Mouse (Mus musculus) stomach, embryonic 15.5 days (tissue): ENCODE results near the gene Hfe2. TPM values are rescaled to one million over a fixed set of nuclear protein-coding genes. Genes with fewer than 3 reads are reported as not detected.
"Not testable (repeated sequence)": the region's sequence is repeated elsewhere in the genome, so short reads cannot be mapped to it uniquely, and the experiment has no call there.

Experiments used
- ATAC-seq: fragments of 200-750 bp; cut with Nextera tagmentation; 2 replicates; pipeline ENCODE4 v1.8.0; 2017; ENCODE audit warnings: low read depth, moderate number of reproducible peaks, moderate TSS enrichment; ENCODE audit not compliant: insufficient read depth, low FRiP score
- H3K27ac ChIP-seq: fragments of 300-500 bp; sonication (generic); 2 replicates; pipeline ENCODE4 v1.5.1; 2015; ENCODE audit warnings: mild to moderate bottlenecking, inconsistent platforms
- H3K27me3 ChIP-seq: fragments of 300-500 bp; sonication (generic); replicated peaks from 2 replicates; pipeline ENCODE4 v1.6.1; 2015; ENCODE audit warnings: inconsistent platforms
- H3K36me3 ChIP-seq: fragments of 300-500 bp; sonication (generic); 2 replicates; pipeline ENCODE4 v1.6.1; 2015; ENCODE audit warnings: inconsistent platforms
- H3K4me1 ChIP-seq: fragments of 300-500 bp; sonication (generic); 2 replicates; pipeline ENCODE4 v1.6.1; 2015; ENCODE audit warnings: inconsistent platforms
- H3K4me2 ChIP-seq: fragments of 300-500 bp; sonication (generic); 2 replicates; pipeline ENCODE4 v1.6.1; 2015; ENCODE audit warnings: mild to moderate bottlenecking, inconsistent platforms
- H3K4me3 ChIP-seq: fragments of 300-500 bp; sonication (generic); replicated peaks from 2 replicates; pipeline ENCODE4 v1.5.1; 2015; ENCODE audit warnings: inconsistent platforms
- H3K9ac ChIP-seq: fragments of 300-500 bp; sonication (generic); 2 replicates; pipeline ENCODE4 v1.6.1; 2015; ENCODE audit warnings: inconsistent platforms
- H3K9me3 ChIP-seq: fragments of 300-500 bp; sonication (generic); 2 replicates; pipeline ENCODE4 v1.6.1; 2016; ENCODE audit warnings: inconsistent platforms
- WGBS: fragments of 180-500 bp; shearing (Covaris S2); methylation state at CpG from one replicate; pipeline ENCODE4 v1.1.7; 2015; 5-methylcytosine and 5-hydroxymethylcytosine counted together
- polyA plus RNA-seq: library from polyadenylated mRNA; unstranded; fragments of >200 nt; fragmentation: Nextera tagmentation; extraction: Ambion mirVana; gene quantifications from 2 replicates; pipeline ENCODE4 v1.2.1, GENCODE M21; 2015

Gene Hfe2
- polyA plus RNA-seq, 1 experiment from 2014 or later = 0.78 TPM

- Histone ChIP-seq H3K36me3 (no peaks in the 10 kb centered on the region), H3K9ac (no peak overlapping the region), H3K9me3 (no peaks in the 10 kb centered on the region), H3K27me3 (no peaks in the 10 kb centered on the region), H3K4me3 (no peak overlapping the region), H3K27ac (no peak overlapping the region), H3K4me2 (no peak overlapping the region), H3K4me1 (no peaks in the 10 kb centered on the region)
- 90% methylated on average over 9 of the region's 9 CpGs for WGBS
- ATAC-seq = no peak
These were observed 18.4 kb upstream of the Hfe2 start for GRCm38 (mm10) chr3:96506396-96507047.

- H3K4me1 ChIP-seq, H3K27me3 ChIP-seq, H3K9me3 ChIP-seq, H3K4me3 ChIP-seq, H3K9ac ChIP-seq, H3K36me3 ChIP-seq, H3K27ac ChIP-seq, ATAC-seq, H3K4me2 ChIP-seq: not testable (repeated sequence)
- 93% methylated on average over 8 of the region's 9 CpGs for WGBS
These were observed 17.0 kb upstream of the Hfe2 start for GRCm38 (mm10) chr3:96507966-96508365.

DNA sequence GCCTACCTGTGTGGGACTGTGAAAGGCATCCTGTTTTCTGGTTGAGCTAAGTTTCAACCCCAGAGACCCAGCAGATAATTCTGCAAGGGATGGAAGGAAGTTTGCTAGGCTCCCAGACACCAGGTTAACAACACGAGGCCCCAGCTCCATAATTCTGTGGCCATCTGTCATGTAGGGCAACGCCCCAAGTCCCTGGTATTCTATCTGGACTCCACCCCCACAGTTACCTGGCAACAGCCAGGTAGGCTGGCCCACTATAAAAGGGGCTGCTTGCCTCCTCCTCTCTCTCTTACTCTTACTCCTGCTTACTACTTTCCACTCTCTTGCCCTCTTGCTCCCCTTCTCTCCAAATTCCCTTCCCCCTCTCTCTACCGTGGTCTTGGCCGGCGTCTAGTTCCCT lies 4.8 kb upstream of the Hfe2 start:
- Histone ChIP-seq H3K4me2 (no peak overlapping the region), H3K27ac (no peak overlapping the region), H3K4me1 (no peaks in the 10 kb centered on the region), H3K27me3 (no peaks in the 10 kb centered on the region), H3K36me3 (no peaks in the 10 kb centered on the region), H3K9me3 (no peaks in the 10 kb centered on the region), H3K9ac (no peak overlapping the region), H3K4me3 (no peak overlapping the region)
- WGBS = 39% methylated on average over 5 of the region's 5 CpGs
- no peak; the same call in 1 of the 2 replicates for ATAC-seq

GRCm38 (mm10) chr3:96522149-96522548 lies 2.8 kb upstream of the Hfe2 start:
- no peak overlapping the region for H3K9ac ChIP-seq
- no peak for ATAC-seq
- 66% methylated on average over 4 of the region's 4 CpGs for WGBS
- peaks cover 17% of the 10 kb centered on the region for H3K27me3 ChIP-seq
- H3K4me1 ChIP-seq = peaks cover 4% of the 10 kb centered on the region
- no peaks in the 10 kb centered on the region for H3K9me3 ChIP-seq
- H3K4me3 ChIP-seq = no peak overlapping the region
- H3K36me3 ChIP-seq = no peaks in the 10 kb centered on the region
- no peak overlapping the region for H3K27ac ChIP-seq
- no peak overlapping the region for H3K4me2 ChIP-seq

DNA sequence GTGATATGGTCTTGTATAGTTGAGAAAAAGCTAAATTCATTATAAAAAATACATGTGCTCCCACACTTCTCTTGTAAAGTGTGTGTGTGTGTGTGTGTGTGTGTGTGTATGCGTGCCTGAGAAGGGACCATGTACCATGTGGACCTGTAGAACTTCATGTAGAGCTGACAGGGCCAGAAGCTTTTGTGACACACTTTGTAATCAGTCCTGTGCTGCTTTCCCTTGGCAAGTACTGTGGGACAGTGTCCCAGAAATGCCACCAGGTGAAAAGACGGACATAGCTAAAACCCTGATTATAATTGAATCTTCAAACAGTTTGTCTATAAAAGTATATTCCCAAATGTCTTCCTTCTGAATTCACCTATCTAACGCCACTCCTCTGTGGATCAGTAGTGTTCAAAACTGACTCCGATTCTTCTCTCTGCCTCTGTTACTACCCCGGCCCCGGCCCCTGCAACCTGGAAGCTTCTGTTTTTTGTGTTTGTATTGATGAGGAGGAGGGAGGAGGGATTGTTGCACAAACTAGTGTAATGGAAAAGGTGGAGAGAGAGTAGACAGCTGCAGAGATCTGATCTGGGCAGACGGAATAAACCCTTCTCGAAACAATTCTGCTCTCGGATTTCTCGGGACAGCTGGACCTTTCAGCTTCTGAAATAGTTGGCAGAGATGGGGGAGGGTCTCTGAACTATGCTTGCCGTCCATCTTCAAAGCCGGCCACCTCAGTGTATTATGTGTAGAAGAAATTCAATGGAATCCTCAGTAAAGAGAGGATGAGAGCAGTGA lies 753 bp upstream of the Hfe2 start:
- Histone ChIP-seq H3K36me3 (no peaks in the 10 kb centered on the region), H3K9me3 (no peaks in the 10 kb centered on the region), H3K9ac (no peak overlapping the region), H3K4me2 (no peak overlapping the region), H3K27me3 (peaks cover 32% of the 10 kb centered on the region), H3K4me1 (peaks cover 7% of the 10 kb centered on the region), H3K27ac (no peak overlapping the region), H3K4me3 (no peak overlapping the region)
- no peak for ATAC-seq
- 59% methylated on average over 12 of the region's 12 CpGs for WGBS

DNA sequence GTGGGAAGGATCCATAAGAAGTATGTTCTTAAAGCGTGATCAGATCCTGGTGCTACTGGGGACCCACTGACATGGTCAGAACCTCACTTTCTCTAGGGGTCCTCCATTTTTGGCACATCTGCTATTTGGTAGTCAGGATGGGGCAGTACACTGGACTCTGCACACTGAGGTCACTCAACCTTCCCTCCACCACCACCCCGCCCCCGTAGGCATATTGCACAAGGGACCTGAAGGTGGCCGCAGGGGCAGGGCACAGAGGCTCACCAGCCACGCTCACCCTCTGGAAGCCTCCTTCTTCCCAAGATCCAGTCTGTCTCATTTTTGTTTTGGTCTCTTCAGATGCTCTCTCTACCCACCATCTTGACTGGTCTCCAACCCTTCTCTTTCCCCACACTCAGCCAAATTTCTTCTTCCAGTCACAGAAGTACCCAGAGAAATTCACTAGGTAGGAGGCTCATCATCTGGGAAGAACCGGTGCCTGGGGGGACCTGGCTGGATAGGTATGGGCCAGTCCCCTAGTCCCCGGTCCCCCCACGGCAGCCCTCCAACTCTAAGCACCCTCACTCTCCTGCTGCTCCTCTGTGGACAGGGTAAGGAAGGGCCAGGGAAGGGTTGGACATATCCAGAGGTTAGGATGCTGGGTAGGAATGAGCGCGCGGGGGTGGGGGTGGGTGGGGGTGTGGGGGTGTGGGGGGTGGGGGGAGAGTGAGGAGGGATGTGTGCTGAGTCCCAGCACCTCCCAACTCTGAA lies 1.2 kb downstream of the Hfe2 start:
- Histone ChIP-seq H3K27ac (no peak overlapping the region), H3K4me1 (peaks cover 7% of the 10 kb centered on the region), H3K27me3 (peaks cover 32% of the 10 kb centered on the region), H3K36me3 (no peaks in the 10 kb centered on the region), H3K4me2 (no peak overlapping the region), H3K9ac (no peak overlapping the region), H3K4me3 (no peak overlapping the region), H3K9me3 (no peaks in the 10 kb centered on the region)
- WGBS = 67% methylated on average over 11 of the region's 11 CpGs
- 0 out of 2 replicates have a peak, but pooled peaks have one; percentile 47 for ATAC-seq

DNA sequence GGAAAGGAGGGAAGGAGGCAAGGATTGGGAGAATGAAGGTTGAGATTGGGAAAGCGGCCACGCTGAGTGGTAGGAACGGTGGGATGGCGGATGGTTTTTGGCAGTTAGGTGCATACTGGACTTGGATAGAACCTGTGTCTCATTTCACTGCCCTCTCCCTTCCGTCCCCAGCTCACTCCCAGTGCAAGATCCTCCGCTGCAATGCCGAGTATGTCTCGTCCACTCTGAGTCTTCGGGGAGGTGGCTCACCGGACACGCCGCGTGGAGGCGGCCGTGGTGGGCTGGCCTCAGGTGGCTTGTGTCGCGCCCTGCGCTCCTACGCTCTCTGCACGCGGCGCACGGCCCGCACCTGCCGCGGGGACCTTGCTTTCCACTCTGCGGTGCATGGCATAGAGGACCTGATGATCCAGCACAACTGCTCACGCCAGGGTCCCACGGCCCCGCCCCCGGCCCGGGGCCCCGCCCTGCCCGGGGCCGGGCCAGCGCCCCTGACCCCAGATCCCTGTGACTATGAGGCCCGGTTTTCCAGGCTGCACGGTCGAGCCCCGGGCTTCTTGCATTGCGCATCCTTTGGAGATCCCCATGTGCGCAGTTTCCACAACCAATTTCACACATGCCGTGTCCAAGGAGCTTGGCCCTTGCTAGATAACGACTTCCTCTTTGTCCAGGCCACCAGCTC lies 2.0 kb downstream of the Hfe2 start:
- H3K27ac ChIP-seq = no peak overlapping the region
- H3K36me3 ChIP-seq = no peaks in the 10 kb centered on the region
- peaks cover 32% of the 10 kb centered on the region for H3K27me3 ChIP-seq
- peak; percentile 53; the same call in 1 of the 2 replicates for ATAC-seq
- WGBS = 3% methylated on average over 44 of the region's 44 CpGs
- peak overlapping the region; percentile 19; the same call in 1 of the 2 replicates for H3K9ac ChIP-seq
- no peaks in the 10 kb centered on the region for H3K9me3 ChIP-seq
- H3K4me3 ChIP-seq = peak overlapping the region; percentile 40
- H3K4me2 ChIP-seq = peak overlapping the region; percentile 77
- H3K4me1 ChIP-seq = peaks cover 7% of the 10 kb centered on the region

- Histone ChIP-seq H3K9me3 (no peaks in the 10 kb centered on the region), H3K27me3 (peaks cover 32% of the 10 kb centered on the region), H3K27ac (no peak overlapping the region), H3K4me2 (no peak overlapping the region), H3K4me3 (no peak overlapping the region), H3K4me1 (peaks cover 7% of the 10 kb centered on the region), H3K9ac (no peak overlapping the region), H3K36me3 (no peaks in the 10 kb centered on the region)
- 49% methylated on average over 9 of the region's 9 CpGs for WGBS
- no peak for ATAC-seq
These were observed 3.5 kb downstream of the Hfe2 start for GRCm38 (mm10) chr3:96528506-96528905.

DNA sequence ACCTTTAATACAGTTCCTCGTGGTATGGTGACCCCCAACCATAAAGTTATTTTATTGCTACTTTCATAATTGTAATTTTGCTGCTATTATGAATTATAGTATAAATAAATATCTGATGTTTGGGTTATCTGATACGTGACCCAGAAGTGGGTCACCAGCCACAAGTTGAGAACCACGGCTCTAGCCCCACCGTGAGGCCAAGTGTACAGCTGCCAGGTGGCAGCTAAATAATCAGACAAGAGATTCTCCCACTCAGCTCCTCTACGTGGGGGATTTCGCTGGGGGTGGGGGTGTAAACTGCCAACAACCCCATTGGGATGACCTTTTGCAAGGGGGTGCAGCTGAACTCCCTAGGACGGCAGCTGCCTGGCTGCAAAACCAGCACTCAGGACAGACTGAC lies 7.1 kb downstream of the Hfe2 start:
- H3K9ac ChIP-seq = no peak overlapping the region
- no peak overlapping the region for H3K27ac ChIP-seq
- 51% methylated on average over 7 of the region's 7 CpGs for WGBS
- peaks cover 17% of the 10 kb centered on the region for H3K27me3 ChIP-seq
- no peak overlapping the region for H3K4me3 ChIP-seq
- H3K36me3 ChIP-seq = no peaks in the 10 kb centered on the region
- H3K4me2 ChIP-seq = no peak overlapping the region
- no peak for ATAC-seq
- H3K4me1 ChIP-seq = peaks cover 4% of the 10 kb centered on the region
- H3K9me3 ChIP-seq = no peaks in the 10 kb centered on the region

GRCm38 (mm10) chr3:96534300-96534699 lies 9.3 kb downstream of the Hfe2 start:
- Histone ChIP-seq H3K27me3 (no peaks in the 10 kb centered on the region), H3K9me3 (no peaks in the 10 kb centered on the region), H3K9ac (no peak overlapping the region), H3K36me3 (no peaks in the 10 kb centered on the region), H3K4me2 (no peak overlapping the region), H3K4me1 (no peaks in the 10 kb centered on the region), H3K27ac (no peak overlapping the region), H3K4me3 (no peak overlapping the region)
- 61% methylated on average over 2 of the region's 2 CpGs for WGBS
- ATAC-seq = no peak

- H3K36me3 ChIP-seq = no peaks in the 10 kb centered on the region
- no peak for ATAC-seq
- WGBS = 68% methylated on average over 2 of the region's 2 CpGs
- H3K27ac ChIP-seq = no peak overlapping the region
- H3K9ac ChIP-seq = no peak overlapping the region
- no peaks in the 10 kb centered on the region for H3K27me3 ChIP-seq
- no peak overlapping the region for H3K4me2 ChIP-seq
- no peaks in the 10 kb centered on the region for H3K4me1 ChIP-seq
- H3K4me3 ChIP-seq = no peak overlapping the region
- no peaks in the 10 kb centered on the region for H3K9me3 ChIP-seq
These were observed 14.3 kb downstream of the Hfe2 start for GRCm38 (mm10) chr3:96539316-96539715.
